Mouse (Mus musculus) midbrain, embryonic 13.5 days (tissue): Measurements from ENCODE around the gene Ppargc1a. TPM values are rescaled to one million over a fixed set of nuclear protein-coding genes. Genes with fewer than 3 reads are reported as not detected.

Source experiments
- ATAC-seq: fragments of 200-750 bp; cut with Nextera tagmentation; 2 replicates; pipeline ENCODE4 v1.8.0; 2017; ENCODE audit warnings: mild to moderate bottlenecking, moderate TSS enrichment, moderate library complexity
- H3K27ac ChIP-seq: fragments of 300-500 bp; sonication (generic); 2 replicates; pipeline ENCODE4 v1.5.1; 2015; ENCODE audit warnings: inconsistent platforms, mild to moderate bottlenecking, moderate library complexity
- H3K27me3 ChIP-seq: fragments of 300-500 bp; sonication (generic); 2 replicates; pipeline ENCODE4 v1.6.1; 2015; ENCODE audit warnings: mild to moderate bottlenecking, inconsistent platforms
- H3K36me3 ChIP-seq: fragments of 300-500 bp; sonication (generic); 2 replicates; pipeline ENCODE4 v1.6.1; 2015; ENCODE audit warnings: mild to moderate bottlenecking, inconsistent platforms
- H3K4me1 ChIP-seq: fragments of 300-500 bp; sonication (generic); replicated peaks from 2 replicates; pipeline ENCODE4 v1.6.1; 2015; ENCODE audit warnings: inconsistent platforms
- H3K4me2 ChIP-seq: fragments of 300-500 bp; sonication (generic); replicated peaks from 2 replicates; pipeline ENCODE4 v1.6.1; 2015; ENCODE audit warnings: moderate library complexity, mild to moderate bottlenecking, inconsistent platforms
- H3K4me3 ChIP-seq: fragments of 300-500 bp; sonication (generic); replicated peaks from 2 replicates; pipeline ENCODE4 v1.5.1; 2015; ENCODE audit warnings: mild to moderate bottlenecking, inconsistent platforms
- H3K9ac ChIP-seq: fragments of 300-500 bp; sonication (generic); replicated peaks from 2 replicates; pipeline ENCODE4 v1.6.1; 2015; ENCODE audit warnings: mild to moderate bottlenecking, inconsistent platforms
- H3K9me3 ChIP-seq: fragments of 300-500 bp; sonication (generic); 2 replicates; pipeline ENCODE4 v1.6.1; 2016; ENCODE audit warnings: mild to moderate bottlenecking, inconsistent platforms
- WGBS: fragments of 180-500 bp; shearing (Covaris S2); methylation state at CpG from one replicate; pipeline ENCODE4 v1.1.7; 2015; 5-methylcytosine and 5-hydroxymethylcytosine counted together
- polyA plus RNA-seq: library from polyadenylated mRNA; unstranded; fragments of >200 nt; fragmentation: Nextera tagmentation; extraction: Ambion mirVana; gene quantifications from 2 replicates; pipeline ENCODE4 v1.2.1, GENCODE M21; 2015

Gene Ppargc1a
- polyA plus RNA-seq, 1 experiment from 2014 or later = 6.2 TPM

GRCm38 (mm10) chr5:51534456-51534855, 33.1 kb downstream of the Ppargc1a start:
- Histone ChIP-seq H3K27ac (no peak overlapping the region), H3K9ac (no peak overlapping the region), H3K27me3 (no peaks in the 10 kb centered on the region), H3K4me3 (no peak overlapping the region), H3K4me2 (no peak overlapping the region), H3K4me1 (peaks cover 5% of the 10 kb centered on the region; the same call in 1 of the 2 replicates), H3K36me3 (no peaks in the 10 kb centered on the region), H3K9me3 (no peaks in the 10 kb centered on the region)
- ATAC-seq = no peak
- 89% methylated on average over 1 of the region's 1 CpGs for WGBS

GRCm38 (mm10) chr5:51531286-51531685, 36.2 kb downstream of the Ppargc1a start:
- Histone ChIP-seq H3K27ac (no peak overlapping the region), H3K4me1 (no peaks in the 10 kb centered on the region), H3K9ac (no peak overlapping the region), H3K9me3 (no peaks in the 10 kb centered on the region), H3K4me2 (no peak overlapping the region), H3K36me3 (no peaks in the 10 kb centered on the region), H3K4me3 (no peak overlapping the region), H3K27me3 (no peaks in the 10 kb centered on the region)
- WGBS = 92% methylated on average over 1 of the region's 1 CpGs
- ATAC-seq = no peak

- 76% methylated on average over 2 of the region's 2 CpGs for WGBS
- H3K9me3 ChIP-seq = no peaks in the 10 kb centered on the region
- ATAC-seq = no peak
- no peak overlapping the region for H3K4me2 ChIP-seq
- no peaks in the 10 kb centered on the region for H3K36me3 ChIP-seq
- H3K4me1 ChIP-seq = no peaks in the 10 kb centered on the region
- H3K9ac ChIP-seq = no peak overlapping the region
- no peak overlapping the region for H3K27ac ChIP-seq
- no peak overlapping the region for H3K4me3 ChIP-seq
- no peaks in the 10 kb centered on the region for H3K27me3 ChIP-seq
Measured at GRCm38 (mm10) chr5:51529444-51529843, 38.1 kb downstream of the Ppargc1a start.

- no peak overlapping the region for H3K27ac ChIP-seq
- no peak overlapping the region for H3K4me2 ChIP-seq
- H3K27me3 ChIP-seq = no peaks in the 10 kb centered on the region
- no peak overlapping the region for H3K4me3 ChIP-seq
- ATAC-seq = no peak
- no peak overlapping the region for H3K9ac ChIP-seq
- no peaks in the 10 kb centered on the region for H3K4me1 ChIP-seq
- no peaks in the 10 kb centered on the region for H3K36me3 ChIP-seq
- no peaks in the 10 kb centered on the region for H3K9me3 ChIP-seq
Measured at GRCm38 (mm10) chr5:51528165-51528498, 39.4 kb downstream of the Ppargc1a start.

- Histone ChIP-seq H3K4me2 (no peak overlapping the region), H3K9me3 (no peaks in the 10 kb centered on the region), H3K27ac (no peak overlapping the region), H3K27me3 (no peaks in the 10 kb centered on the region), H3K36me3 (no peaks in the 10 kb centered on the region), H3K4me3 (no peak overlapping the region), H3K4me1 (no peaks in the 10 kb centered on the region), H3K9ac (no peak overlapping the region)
- WGBS = 86% methylated on average over 5 of the region's 5 CpGs
- ATAC-seq = no peak
Measured at GRCm38 (mm10) chr5:51527498-51528164, 39.9 kb downstream of the Ppargc1a start.

- H3K4me1 ChIP-seq = no peaks in the 10 kb centered on the region
- 86% methylated on average over 2 of the region's 2 CpGs for WGBS
Measured at GRCm38 (mm10) chr5:51525858-51526257, 41.7 kb downstream of the Ppargc1a start.

GRCm38 (mm10) chr5:51520807-51521206, 46.7 kb downstream of the Ppargc1a start:
- Histone ChIP-seq H3K4me2 (no peak overlapping the region), H3K9ac (no peak overlapping the region), H3K27ac (no peak overlapping the region), H3K27me3 (no peaks in the 10 kb centered on the region), H3K4me3 (no peak overlapping the region), H3K4me1 (no peaks in the 10 kb centered on the region), H3K36me3 (no peaks in the 10 kb centered on the region), H3K9me3 (no peaks in the 10 kb centered on the region)
- 90% methylated on average over 3 of the region's 3 CpGs for WGBS
- ATAC-seq = no peak

More at GRCm38 (mm10) chr5:51525858-51526257, 41.7 kb downstream of the Ppargc1a start:
- Histone ChIP-seq H3K4me2 (no peak overlapping the region), H3K9ac (no peak overlapping the region), H3K36me3 (no peaks in the 10 kb centered on the region), H3K27ac (no peak overlapping the region), H3K4me3 (no peak overlapping the region), H3K9me3 (no peaks in the 10 kb centered on the region), H3K27me3 (no peaks in the 10 kb centered on the region)
- ATAC-seq = no peak

GRCm38 (mm10) chr5:51517440-51518187, 49.9 kb downstream of the Ppargc1a start:
- H3K9ac ChIP-seq = no peak overlapping the region
- H3K4me3 ChIP-seq = no peak overlapping the region
- no peaks in the 10 kb centered on the region for H3K27me3 ChIP-seq
- H3K27ac ChIP-seq = no peak overlapping the region
- H3K4me1 ChIP-seq = no peaks in the 10 kb centered on the region
- no peak overlapping the region for H3K4me2 ChIP-seq
- no peaks in the 10 kb centered on the region for H3K36me3 ChIP-seq
- H3K9me3 ChIP-seq = no peaks in the 10 kb centered on the region
- no peak for ATAC-seq
- WGBS = 93% methylated on average over 6 of the region's 6 CpGs

- Histone ChIP-seq H3K9ac (no peak overlapping the region), H3K27ac (no peak overlapping the region), H3K9me3 (no peaks in the 10 kb centered on the region), H3K27me3 (no peaks in the 10 kb centered on the region), H3K36me3 (no peaks in the 10 kb centered on the region), H3K4me1 (no peaks in the 10 kb centered on the region), H3K4me3 (no peak overlapping the region), H3K4me2 (no peak overlapping the region)
- ATAC-seq = no peak
- WGBS = 94% methylated on average over 2 of the region's 2 CpGs
Measured at GRCm38 (mm10) chr5:51504654-51505053, 62.9 kb downstream of the Ppargc1a start.

GRCm38 (mm10) chr5:51497910-51498517, 69.5 kb downstream of the Ppargc1a start:
- no peaks in the 10 kb centered on the region for H3K4me1 ChIP-seq
- no peak overlapping the region for H3K4me3 ChIP-seq
- 75% methylated on average over 9 of the region's 9 CpGs for WGBS
- no peaks in the 10 kb centered on the region for H3K36me3 ChIP-seq
- H3K4me2 ChIP-seq = no peak overlapping the region
- no peak overlapping the region for H3K9ac ChIP-seq
- H3K27me3 ChIP-seq = no peaks in the 10 kb centered on the region
- no peak for ATAC-seq
- no peak overlapping the region for H3K27ac ChIP-seq
- no peaks in the 10 kb centered on the region for H3K9me3 ChIP-seq

- Histone ChIP-seq H3K27ac (no peak overlapping the region), H3K9ac (no peak overlapping the region), H3K9me3 (no peaks in the 10 kb centered on the region), H3K27me3 (no peaks in the 10 kb centered on the region), H3K36me3 (no peaks in the 10 kb centered on the region), H3K4me3 (no peak overlapping the region), H3K4me1 (no peaks in the 10 kb centered on the region), H3K4me2 (peak overlapping the region; percentile 27)
- 53% methylated on average over 6 of the region's 6 CpGs for WGBS
- peak; percentile 67; the same call in 1 of the 2 replicates for ATAC-seq
Measured at GRCm38 (mm10) chr5:51495446-51495845, 72.1 kb downstream of the Ppargc1a start.

- 71% methylated on average over 15 of the region's 15 CpGs for WGBS
- no peak for ATAC-seq
- Histone ChIP-seq H3K9ac (no peak overlapping the region), H3K36me3 (no peaks in the 10 kb centered on the region), H3K4me2 (no peak overlapping the region), H3K9me3 (no peaks in the 10 kb centered on the region), H3K4me1 (no peaks in the 10 kb centered on the region), H3K4me3 (no peak overlapping the region), H3K27me3 (no peaks in the 10 kb centered on the region), H3K27ac (no peak overlapping the region)
Measured at GRCm38 (mm10) chr5:51494358-51494876, 73.1 kb downstream of the Ppargc1a start.
